24 mouse cellular contexts compared by ENCODE assay signal in genomic region chr14:48117986-48118385, GRCm38 (mm10).
"Had no signal": no experiment of that assay in that cellular context is flagged by ENCODE, and none has a peak within 500 bp of the region (broad histone marks: within the 10 kb centered on the region; RNA-seq: fewer than 3 reads in every experiment).

No protein-coding gene starts in this region.

- H3K4me3 ChIP-seq: limb, embryonic 10.5 days; limb, embryonic 13.5 days; liver, embryonic 12.5 days; liver, embryonic 15.5 days; lung, embryonic 15.5 days; megakaryocyte, embryonic 14.5 days; midbrain, embryonic 10.5 days; neural tube, embryonic 12.5 days; neural tube, embryonic 15.5 days had no signal

- H3K27me3 ChIP-seq: limb, embryonic 13.5 days; lung, embryonic 15.5 days; neural tube, embryonic 12.5 days; neural tube, embryonic 15.5 days had no signal

- H3K9ac ChIP-seq: limb, embryonic 13.5 days; liver, embryonic 12.5 days; liver, embryonic 15.5 days; lung, embryonic 15.5 days; neural tube, embryonic 12.5 days; neural tube, embryonic 15.5 days had no signal

- DNase-seq: kidney, adult 9 months; kidney, postnatal 14 days; kidney, postnatal 4 days; liver; lung, adult 18-20 months; lung, postnatal 10 days; lung, postnatal 36 days; midbrain, embryonic 14.5 days; right cerebral cortex, adult 18-20 months; right cerebral cortex, postnatal 14 days; right cerebral cortex, postnatal 4 days; thymus, adult 2 months; thymus, postnatal 14 days; thymus, postnatal 4 days had no signal

- H3K27ac ChIP-seq: limb, embryonic 10.5 days; limb, embryonic 13.5 days; liver, embryonic 12.5 days; liver, embryonic 15.5 days; lung, embryonic 15.5 days; neural tube, embryonic 12.5 days; neural tube, embryonic 15.5 days; stomach, postnatal 0 days had no signal

- H3K4me2 ChIP-seq: liver, embryonic 12.5 days; liver, embryonic 15.5 days; lung, embryonic 15.5 days had no signal

- ATAC-seq: liver, embryonic 12.5 days had no signal

- H3K36me3 ChIP-seq: limb, embryonic 10.5 days; limb, embryonic 13.5 days; liver, embryonic 12.5 days; liver, embryonic 15.5 days; lung, embryonic 15.5 days; midbrain, embryonic 10.5 days; neural tube, embryonic 12.5 days; neural tube, embryonic 15.5 days had no signal

- H3K9me3 ChIP-seq: limb, embryonic 10.5 days; limb, embryonic 13.5 days; liver, embryonic 12.5 days; liver, embryonic 15.5 days; lung, embryonic 15.5 days; megakaryocyte, embryonic 14.5 days; midbrain, embryonic 10.5 days; neural tube, embryonic 12.5 days; neural tube, embryonic 15.5 days had no signal
